Mouse (Mus musculus) MEL (cell line): Measurements from ENCODE around the gene Phospho1. TPM values are rescaled to one million over a fixed set of nuclear protein-coding genes. Genes with fewer than 3 reads are reported as not detected.

Experiments used
- DNase-seq: peaks from one replicate; pipeline ENCODE4 v3.0.0; 2011; ENCODE audit warnings: low read depth, low spot score
- H3K27ac ChIP-seq: 2 replicates; pipeline ENCODE4 v1.5.1; 2012; ENCODE audit warnings: low read depth, mild to moderate bottlenecking, control low read depth, low read length, moderate library complexity; ENCODE audit not compliant: control insufficient read depth
- H3K27me3 ChIP-seq, 2 experiments: fragments of 150-350 bp in 1 of 2; sonication (generic) in 1 of 2; 2 replicates each; pipeline ENCODE4 v1.6.1; 2012; ENCODE audit warnings: low read length in 2 of 2, mild to moderate bottlenecking in 2 of 2, improper control_type of control experiment in 1 of 2, moderate library complexity in 1 of 2; ENCODE audit not compliant: insufficient read depth in 2 of 2, control insufficient read depth in 1 of 2
- H3K36me3 ChIP-seq, 2 experiments: 2 replicates each; pipeline ENCODE4 v1.6.1; 2012 to 2014; ENCODE audit warnings: low read length in 2 of 2, improper control_type of control experiment in 1 of 2, inconsistent platforms in 1 of 2, mild to moderate bottlenecking in 1 of 2; ENCODE audit not compliant: insufficient read depth in 2 of 2, control insufficient read depth in 1 of 2
- H3K4me1 ChIP-seq, 2 experiments: fragments of 150-350 bp in 1 of 2; sonication (generic) in 1 of 2; 2 replicates each; pipeline ENCODE4 v1.6.1; 2012; ENCODE audit warnings: low read length in 2 of 2, improper control_type of control experiment in 1 of 2, mild to moderate bottlenecking in 1 of 2; ENCODE audit not compliant: insufficient read depth in 2 of 2, control insufficient read depth in 1 of 2
- H3K4me3 ChIP-seq, 2 experiments: fragments of 150-350 bp in 1 of 2; sonication (generic) in 1 of 2; 2 replicates each; pipeline ENCODE4 v1.5.1; 2012; ENCODE audit warnings: low read depth in 2 of 2, low read length in 2 of 2, mild to moderate bottlenecking in 2 of 2, moderate library complexity in 2 of 2, control low read depth in 1 of 2, improper control_type of control experiment in 1 of 2; ENCODE audit not compliant: control insufficient read depth in 1 of 2, insufficient read depth in 1 of 2
- H3K79me2 ChIP-seq: 2 replicates; pipeline ENCODE4 v1.6.1; 2012; ENCODE audit warnings: mild to moderate bottlenecking, low read length, moderate library complexity; ENCODE audit not compliant: control insufficient read depth, poor library complexity, insufficient read depth
- H3K9ac ChIP-seq: 2 replicates; pipeline ENCODE4 v1.6.1; 2012; ENCODE audit warnings: low read depth, mild to moderate bottlenecking, control low read depth, low read length, moderate library complexity; ENCODE audit not compliant: control insufficient read depth, poor library complexity, severe bottlenecking
- H3K9me3 ChIP-seq: fragments of 150-350 bp; sonication (generic); replicated peaks from 2 replicates; pipeline ENCODE4 v1.6.1; 2012; ENCODE audit warnings: mild to moderate bottlenecking, low read length, improper control_type of control experiment, moderate library complexity; ENCODE audit not compliant: insufficient read depth
- BHLHE40 ChIP-seq: IDR thresholded peaks from 2 replicates; pipeline ENCODE4 v1.6.1; 2012; ENCODE audit warnings: low read depth, mild to moderate bottlenecking, inconsistent platforms, low read length, improper control_type of control experiment, borderline replicate concordance
- CHD1 ChIP-seq: IDR thresholded peaks from 2 replicates; pipeline ENCODE4 v1.6.1; 2012; ENCODE audit warnings: low read depth, mild to moderate bottlenecking, inconsistent platforms, low read length, improper control_type of control experiment
- CHD2 ChIP-seq: IDR thresholded peaks from 2 replicates; pipeline ENCODE4 v1.6.1; 2011; ENCODE audit warnings: low read length, improper control_type of control experiment
- EP300 ChIP-seq, 2 experiments: IDR thresholded peaks; 2 replicates each; pipeline ENCODE4 v1.6.1; 2011; ENCODE audit warnings: improper control_type of control experiment in 2 of 2, low read length in 2 of 2, low read depth in 1 of 2, mild to moderate bottlenecking in 1 of 2
- ETS1 ChIP-seq: IDR thresholded peaks from 2 replicates; pipeline ENCODE4 v1.6.1; 2012; ENCODE audit warnings: low read depth, mild to moderate bottlenecking, inconsistent platforms, low read length, improper control_type of control experiment, moderate library complexity
- GATA1 ChIP-seq: IDR thresholded peaks from 2 replicates; pipeline ENCODE4 v1.6.1; 2011; ENCODE audit warnings: low read depth, low read length, improper control_type of control experiment
- HCFC1 ChIP-seq: IDR thresholded peaks from 2 replicates; pipeline ENCODE4 v1.6.1; 2012; ENCODE audit warnings: low read depth, mild to moderate bottlenecking, inconsistent platforms, low read length, improper control_type of control experiment, moderate library complexity
- KAT2A ChIP-seq: conservative IDR thresholded peaks from 2 replicates; pipeline ENCODE4 v1.6.1; 2012; ENCODE audit warnings: low read depth, low read length, improper control_type of control experiment, inconsistent platforms
- MAFK ChIP-seq: IDR thresholded peaks from 2 replicates; pipeline ENCODE4 v1.6.1; 2011; ENCODE audit warnings: low read depth, mild to moderate bottlenecking, low read length, improper control_type of control experiment, borderline replicate concordance
- MAX ChIP-seq: IDR thresholded peaks from 2 replicates; pipeline ENCODE4 v1.6.1; 2011; ENCODE audit warnings: low read length, improper control_type of control experiment
- MAZ ChIP-seq: IDR thresholded peaks from 2 replicates; pipeline ENCODE4 v1.6.1; 2012; ENCODE audit warnings: low read depth, mild to moderate bottlenecking, inconsistent platforms, low read length, improper control_type of control experiment
- MXI1 ChIP-seq: IDR thresholded peaks from 2 replicates; pipeline ENCODE4 v1.6.1; 2011; ENCODE audit warnings: mild to moderate bottlenecking, low read depth, low read length, improper control_type of control experiment
- MYB ChIP-seq: IDR thresholded peaks from 2 replicates; pipeline ENCODE4 v1.6.1; 2011; ENCODE audit warnings: mild to moderate bottlenecking, low read depth, low read length, improper control_type of control experiment
- NELFE ChIP-seq: IDR thresholded peaks from 2 replicates; pipeline ENCODE4 v1.6.1; 2011; ENCODE audit warnings: low read depth, low read length, improper control_type of control experiment
- POLR2AphosphoS5 ChIP-seq: IDR thresholded peaks from 2 replicates; pipeline ENCODE4 v1.6.1; 2012; ENCODE audit warnings: low read depth, borderline replicate concordance, mild to moderate bottlenecking, inconsistent platforms, low read length, moderate library complexity, mixed read lengths
- RAD21 ChIP-seq: IDR thresholded peaks from 2 replicates; pipeline ENCODE4 v1.6.1; 2011; ENCODE audit warnings: mild to moderate bottlenecking, low read depth, low read length, improper control_type of control experiment
- SIN3A ChIP-seq: IDR thresholded peaks from 2 replicates; pipeline ENCODE4 v1.6.1; 2012; ENCODE audit warnings: low read length, improper control_type of control experiment, inconsistent platforms
- SMC3 ChIP-seq: IDR thresholded peaks from 2 replicates; pipeline ENCODE4 v1.6.1; 2011; ENCODE audit warnings: low read depth, low read length, improper control_type of control experiment
- TBP ChIP-seq: IDR thresholded peaks from 2 replicates; pipeline ENCODE4 v1.8.0; 2011; ENCODE audit warnings: low read depth, low read length, improper control_type of control experiment
- TCF12 ChIP-seq: IDR thresholded peaks from 2 replicates; pipeline ENCODE4 v1.6.1; 2014; ENCODE audit warnings: low read depth, mild to moderate bottlenecking, inconsistent platforms, low read length, improper control_type of control experiment, moderate library complexity
- ZC3H11A ChIP-seq: IDR thresholded peaks from 2 replicates; pipeline ENCODE4 v1.6.1; 2012; ENCODE audit warnings: low read depth, mild to moderate bottlenecking, inconsistent platforms, low read length, improper control_type of control experiment
- ZMIZ1 ChIP-seq: IDR thresholded peaks from 2 replicates; pipeline ENCODE4 v1.6.1; 2012; ENCODE audit warnings: low read depth, mild to moderate bottlenecking, inconsistent platforms, low read length, improper control_type of control experiment, moderate library complexity
- ZNF384 ChIP-seq: IDR thresholded peaks from 2 replicates; pipeline ENCODE4 v1.6.1; 2012; ENCODE audit warnings: low read depth, mild to moderate bottlenecking, inconsistent platforms, low read length, improper control_type of control experiment
- polyA plus RNA-seq, 2 experiments: library from polyadenylated mRNA; stranded (reverse) in 1 of 2; unstranded in 1 of 2; fragments of >175 nt in 1 of 2; fragments of >200 nt in 1 of 2; gene quantifications; 2 replicates each; pipeline versions ENCODE4 v1.2.1 to v1.2.4; 2012; ENCODE audit warnings: low replicate concordance in 2 of 2, low read depth in 1 of 2; ENCODE audit not compliant: insufficient read length in 2 of 2, insufficient read depth in 1 of 2, missing spikeins in 1 of 2
- total RNA-seq: library from RNA; depleted of rRNA; stranded (reverse); fragments of 300-350 nt; gene quantifications from 2 replicates; pipeline ENCODE4 v1.2.3, GENCODE M21; 2012

Gene Phospho1
- total and polyA plus RNA-seq, 3 experiments, result 15.4 to 76.0 TPM; not detected in 1

GRCm38 (mm10) chr11:95792950-95793509 is 31.3 kb upstream of the Phospho1 start (continued):
- TF ChIP-seq TCF12 (peak; percentile 18; the same call in 1 of the 2 replicates), MAFK (no peak), EP300 (IDR thresholded peaks at IDR 0.05; ENCODE audit: low read depth in 1 of 2, low read length in 2 of 2) (peak; percentile 54 to 56), RAD21 (no peak), TBP (peak; percentile 49; the same call in 1 of the 2 replicates), ZNF384 (no peak), ZC3H11A (no peak), MYB (no peak), BHLHE40 (peak; percentile 78), ZMIZ1 (no peak), ETS1 (peak; percentile 52; the same call in 1 of the 2 replicates), POLR2AphosphoS5 (no peak), KAT2A (no peak)

- Histone ChIP-seq H3K4me1 (peaks cover 5 to 10% of the 10 kb centered on the region in 2 experiments; a peak in 3 of 4 replicates), H3K27ac (no peak overlapping the region), H3K79me2 (no peaks in the 10 kb centered on the region), H3K27me3 (no peaks in the 10 kb centered on the region), H3K9ac (no peak overlapping the region), H3K36me3 (peaks cover 0 to 8% of the 10 kb centered on the region in 2 experiments; a peak in 2 of 4 replicates), H3K9me3 (no peaks in the 10 kb centered on the region), H3K4me3 (no peak overlapping the region)
- no peak for DNase-seq
- TF ChIP-seq NELFE (no peak), CHD1 (no peak), GATA1 (no peak), SIN3A (no peak), ETS1 (no peak), CHD2 (no peak), ZC3H11A (no peak), MAZ (no peak)
Measured at GRCm38 (mm10) chr11:95794201-95794600, 30.1 kb upstream of the Phospho1 start.

DNA sequence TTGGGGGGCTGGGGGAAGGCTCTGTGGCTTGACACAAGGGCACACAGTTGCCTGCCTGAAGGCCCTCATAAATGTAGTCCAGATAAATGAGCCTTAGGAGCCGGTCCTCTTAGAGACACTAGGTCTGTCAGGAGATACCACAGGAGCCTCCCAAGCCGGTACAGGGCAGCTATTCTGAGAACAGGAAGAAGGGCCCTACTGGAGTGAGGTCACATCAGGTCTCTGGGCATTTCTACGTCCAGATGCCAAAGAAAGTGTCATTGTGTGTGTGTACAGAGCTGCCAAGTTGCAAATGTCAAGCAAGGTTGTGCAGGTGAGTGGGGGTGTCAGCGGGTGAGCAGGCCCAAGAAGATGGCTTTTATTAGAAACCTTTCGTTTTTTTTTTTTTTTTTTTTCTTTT is 28.7 kb upstream of the Phospho1 start:
- TF ChIP-seq KAT2A, result no peak
- no peak for TF ChIP-seq CHD1
- TF ChIP-seq SMC3, result no peak
- peak; percentile 63; the same call in 1 of the 2 replicates for TF ChIP-seq ZNF384
- no peak for TF ChIP-seq MXI1
- no peak for TF ChIP-seq MAX
- no peak for TF ChIP-seq GATA1
- TF ChIP-seq HCFC1, result no peak
- TF ChIP-seq, all 39 proteins: peak for 1
- Histone ChIP-seq H3K36me3 (peaks cover 0 to 12% of the 10 kb centered on the region in 2 experiments; a peak in 2 of 4 replicates), H3K79me2 (no peaks in the 10 kb centered on the region), H3K9ac (no peak overlapping the region), H3K4me3 (no peak overlapping the region), H3K9me3 (no peaks in the 10 kb centered on the region), H3K27me3 (no peaks in the 10 kb centered on the region), H3K4me1 (peaks cover 9 to 16% of the 10 kb centered on the region in 2 experiments), H3K27ac (no peak overlapping the region)
- DNase-seq, result no peak
